In genomic region chr12:8858748-8859147, GRCm38 (mm10) we compare ENCODE assay signal across 15 mouse cellular contexts.
DNase-seq lines count a peak whose midpoint lies in the region; ATAC-seq lines count a peak whose summit lies in the region.
"Had no signal": no experiment of that assay in that cellular context is flagged by ENCODE, and none has a peak within 500 bp of the region (broad histone marks: within the 10 kb centered on the region; RNA-seq: fewer than 3 reads in every experiment).

No protein-coding gene starts in this region.

- 26% methylated on average over 7 of the region's 7 CpGs for WGBS in heart, embryonic 14.5 days
- 81% methylated on average over 7 of the region's 7 CpGs for WGBS in limb, embryonic 12.5 days

- H3K4me2 ChIP-seq in heart, embryonic 14.5 days (ENCODE audit: low read length): peak overlapping the region; percentile 24
- H3K4me2 ChIP-seq in limb, embryonic 12.5 days: no peak overlapping the region
- H3K4me2 ChIP-seq: embryonic facial prominence, embryonic 15.5 days; limb, embryonic 13.5 days; lung, embryonic 14.5 days had no signal

- no peak overlapping the region for H3K4me3 ChIP-seq in heart, embryonic 14.5 days (ENCODE audit: control insufficient read depth in 1 of 2, insufficient read depth in 1 of 2, low read depth in 1 of 2, low read length in 2 of 2)
- H3K4me3 ChIP-seq in limb, embryonic 12.5 days (replicated peaks): no peak overlapping the region
- H3K4me3 ChIP-seq: embryonic facial prominence, embryonic 15.5 days; limb, embryonic 13.5 days; midbrain, embryonic 10.5 days had no signal

- H3K9ac ChIP-seq in heart, embryonic 14.5 days (ENCODE audit: low read length): 0 out of 2 replicates have a peak overlapping the region, but pooled peaks have one; percentile 22
- no peak overlapping the region for H3K9ac ChIP-seq in limb, embryonic 12.5 days (replicated peaks)
- H3K9ac ChIP-seq: embryonic facial prominence, embryonic 15.5 days; forebrain, postnatal 0 days; limb, embryonic 13.5 days; lung, embryonic 14.5 days had no signal

- no peaks in the 10 kb centered on the region for H3K27me3 ChIP-seq in heart, embryonic 14.5 days (ENCODE audit: control insufficient read depth, insufficient read depth, low read length)
- no peaks in the 10 kb centered on the region for H3K27me3 ChIP-seq in limb, embryonic 12.5 days
- H3K27me3 ChIP-seq: embryonic facial prominence, embryonic 15.5 days; limb, embryonic 13.5 days had no signal

- H3K9me3 ChIP-seq in heart, embryonic 14.5 days (ENCODE audit: control insufficient read depth, low read length): no peaks in the 10 kb centered on the region
- no peaks in the 10 kb centered on the region for H3K9me3 ChIP-seq in limb, embryonic 12.5 days
- H3K9me3 ChIP-seq: embryonic facial prominence, embryonic 15.5 days; G1E; limb, embryonic 13.5 days; midbrain, embryonic 10.5 days had no signal

- peak; percentile 30 for DNase-seq in cerebellum, adult 8-10 months
- DNase-seq in cerebellum, adult 11-12 months: no peak
- DNase-seq in right cerebral cortex, adult 18-20 months: peak; percentile 14
- DNase-seq in right cerebral cortex, postnatal 4 days: no peak
- DNase-seq in liver: no peak
- DNase-seq in retina, postnatal 1 day: no peak
- DNase-seq: forebrain, postnatal 0 days; lung, embryonic 14.5 days; thymus, postnatal 25 days had no signal

- H3K4me1 ChIP-seq in heart, embryonic 14.5 days (ENCODE audit: control insufficient read depth in 2 of 2, insufficient read depth in 2 of 2, low read length in 2 of 2): peaks cover 32 to 39% of the 10 kb centered on the region in 2 experiments
- peaks cover 54% of the 10 kb centered on the region for H3K4me1 ChIP-seq in limb, embryonic 12.5 days (replicated peaks)
- H3K4me1 ChIP-seq: midbrain, embryonic 10.5 days had no signal

- ATAC-seq in heart, embryonic 14.5 days (ENCODE audit: insufficient number of reproducible peaks, insufficient read depth, low FRiP score, low read depth): peak; percentile 57; the same call in 1 of the 2 replicates
- ATAC-seq in limb, embryonic 12.5 days (ENCODE audit: insufficient number of reproducible peaks, insufficient read depth, low FRiP score, low TSS enrichment, low read depth): no peak
- ATAC-seq: forebrain, postnatal 0 days had no signal

- no peaks in the 10 kb centered on the region for H3K36me3 ChIP-seq in heart, embryonic 14.5 days (ENCODE audit: control insufficient read depth, insufficient read depth, low read length)
- H3K36me3 ChIP-seq in limb, embryonic 12.5 days: no peaks in the 10 kb centered on the region
- H3K36me3 ChIP-seq: embryonic facial prominence, embryonic 15.5 days; G1E; limb, embryonic 13.5 days; midbrain, embryonic 10.5 days had no signal

- peak overlapping the region; percentile 67 to 71 for H3K27ac ChIP-seq in heart, embryonic 14.5 days (replicated peaks in 1 of 2; ENCODE audit: control insufficient read depth in 1 of 2, insufficient read depth in 1 of 2, low read depth in 2 of 2, low read length in 2 of 2)
- H3K27ac ChIP-seq in limb, embryonic 12.5 days: 0 out of 2 replicates have a peak overlapping the region, but pooled peaks have one; percentile 64
- H3K27ac ChIP-seq: limb, embryonic 13.5 days; midbrain, embryonic 10.5 days had no signal

Comparison
In these comparisons a context has a peak if more than half of its experiments do, and no peak if none do; other contexts are left out.
1. DNase-seq: peak in cerebellum, adult 8-10 months (single experiment) and right cerebral cortex, adult 18-20 months (single experiment); none in cerebellum, adult 11-12 months (single experiment), right cerebral cortex, postnatal 4 days (single experiment), liver (single experiment) and retina, postnatal 1 day (single experiment).